Mouse (Mus musculus): ENCODE results near the gene Cela3b. TPM values are rescaled to one million over a fixed set of nuclear protein-coding genes. Genes with fewer than 3 reads are reported as not detected.
"Not testable (repeated sequence)": the region's sequence is repeated elsewhere in the genome, so short reads cannot be mapped to it uniquely, and the experiment has no call there.

The Cela3b gene
- polyA plus RNA-seq, 1 experiment from 2014 or later = 237 TPM

DNA sequence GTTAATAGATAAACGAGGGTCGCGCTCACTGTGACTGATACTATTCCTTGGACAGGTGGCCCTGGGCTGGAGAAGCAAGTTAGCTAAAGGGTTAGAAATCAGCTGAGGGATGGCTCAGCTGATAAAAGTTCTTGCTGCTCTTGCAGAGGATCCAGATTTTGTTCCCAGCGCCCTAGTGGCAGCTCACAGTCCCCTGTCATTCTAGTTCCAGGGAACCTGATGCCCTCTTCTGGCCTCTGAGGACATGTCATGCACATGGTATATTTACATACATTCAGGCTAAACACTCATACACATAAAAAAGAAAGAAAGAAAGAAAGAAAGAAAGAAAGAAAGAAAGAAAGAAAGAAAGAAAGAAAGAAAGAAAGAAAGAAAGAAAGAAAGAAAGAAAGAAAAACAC lies 11.0 kb upstream of the Cela3b start:
- Histone ChIP-seq H3K4me1 (ENCODE audit: control insufficient read depth, insufficient read depth, low read length) (peaks cover 2% of the 10 kb centered on the region; the same call in 1 of the 2 replicates), H3K4me3 (ENCODE audit: low read length) (no peak overlapping the region), H3K36me3 (ENCODE audit: control insufficient read depth, insufficient read depth, low read length) (no peaks in the 10 kb centered on the region), H3K9ac (ENCODE audit: low read depth, low read length) (no peak overlapping the region), H3K9me3 (ENCODE audit: control insufficient read depth, low read length) (no peaks in the 10 kb centered on the region), H3K4me2 (ENCODE audit: low read depth, low read length) (no peak overlapping the region), H3K27ac (ENCODE audit: low read length) (no peak overlapping the region), H3K27me3 (replicated peaks; ENCODE audit: control insufficient read depth, insufficient read depth, low read length) (no peaks in the 10 kb centered on the region)
- ATAC-seq = no peak
- 78% methylated on average over 4 of the region's 4 CpGs for WGBS

DNA sequence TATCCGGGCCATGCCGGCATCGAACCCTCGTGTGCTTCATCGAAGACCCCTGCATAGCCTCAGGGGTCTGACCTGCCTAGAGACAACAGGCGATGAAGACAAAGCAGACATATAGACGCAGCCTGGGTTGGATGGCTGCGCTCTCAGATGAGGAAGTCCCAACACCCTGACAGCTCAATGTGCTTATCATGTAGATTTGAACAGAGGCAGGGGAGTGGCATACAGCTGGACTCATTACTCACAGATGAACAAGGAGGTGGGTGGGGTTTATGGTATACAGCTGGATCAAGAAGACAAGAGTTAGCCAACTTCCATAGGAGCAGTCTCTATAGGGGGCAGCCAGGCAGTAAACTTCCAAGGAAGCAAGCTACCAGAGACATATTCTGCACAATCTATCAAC lies 8.5 kb upstream of the Cela3b start:
- WGBS = 82% methylated on average over 8 of the region's 8 CpGs
- peaks cover 2% of the 10 kb centered on the region; the same call in 1 of the 2 replicates for H3K4me1 ChIP-seq (ENCODE audit: control insufficient read depth, insufficient read depth, low read length)
- no peak overlapping the region for H3K9ac ChIP-seq (ENCODE audit: low read depth, low read length)
- no peaks in the 10 kb centered on the region for H3K9me3 ChIP-seq (ENCODE audit: control insufficient read depth, low read length)
- H3K27me3 ChIP-seq (replicated peaks; ENCODE audit: control insufficient read depth, insufficient read depth, low read length) = no peaks in the 10 kb centered on the region
- peak; percentile 59 for ATAC-seq
- H3K4me3 ChIP-seq (ENCODE audit: low read length) = no peak overlapping the region
- H3K27ac ChIP-seq (ENCODE audit: low read length) = no peak overlapping the region
- no peak overlapping the region for H3K4me2 ChIP-seq (ENCODE audit: low read depth, low read length)
- no peaks in the 10 kb centered on the region for H3K36me3 ChIP-seq (ENCODE audit: control insufficient read depth, insufficient read depth, low read length)

DNA sequence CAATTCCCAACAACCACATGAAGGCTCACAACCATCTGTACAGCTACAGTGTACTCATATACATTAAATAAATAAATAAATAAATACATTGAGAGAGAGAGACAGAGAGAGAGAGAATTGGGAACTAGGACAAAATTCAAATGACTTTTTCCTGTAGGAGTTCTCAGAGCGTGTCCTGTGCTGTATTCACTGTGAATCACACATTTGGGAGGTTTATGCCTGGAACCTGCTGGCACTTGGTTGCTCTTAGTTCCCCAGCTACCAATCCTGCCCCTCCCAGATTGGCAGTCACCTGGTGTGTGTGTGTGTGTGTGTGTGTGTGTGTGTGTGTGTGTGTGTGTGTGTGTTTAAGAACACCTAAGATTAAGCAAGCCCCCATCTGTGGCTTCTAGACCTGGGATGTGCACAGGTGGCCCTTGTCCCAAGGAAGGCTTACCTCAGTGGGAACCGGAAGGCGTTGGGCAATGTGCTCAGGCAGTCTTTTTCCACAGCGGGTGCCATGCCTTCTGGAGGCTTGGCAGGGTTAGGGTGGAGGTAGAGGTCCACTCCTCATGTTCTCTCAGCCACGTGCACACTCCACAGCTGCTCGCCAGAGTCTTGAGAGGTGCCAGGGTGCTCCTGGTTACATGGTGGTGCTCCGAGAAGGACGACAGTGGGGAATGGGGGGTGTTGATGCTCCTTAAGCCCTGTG lies 6.8 kb upstream of the Cela3b start:
- H3K9ac ChIP-seq (ENCODE audit: low read depth, low read length) = no peak overlapping the region
- peak; percentile 23; the same call in 1 of the 2 replicates for ATAC-seq

DNA sequence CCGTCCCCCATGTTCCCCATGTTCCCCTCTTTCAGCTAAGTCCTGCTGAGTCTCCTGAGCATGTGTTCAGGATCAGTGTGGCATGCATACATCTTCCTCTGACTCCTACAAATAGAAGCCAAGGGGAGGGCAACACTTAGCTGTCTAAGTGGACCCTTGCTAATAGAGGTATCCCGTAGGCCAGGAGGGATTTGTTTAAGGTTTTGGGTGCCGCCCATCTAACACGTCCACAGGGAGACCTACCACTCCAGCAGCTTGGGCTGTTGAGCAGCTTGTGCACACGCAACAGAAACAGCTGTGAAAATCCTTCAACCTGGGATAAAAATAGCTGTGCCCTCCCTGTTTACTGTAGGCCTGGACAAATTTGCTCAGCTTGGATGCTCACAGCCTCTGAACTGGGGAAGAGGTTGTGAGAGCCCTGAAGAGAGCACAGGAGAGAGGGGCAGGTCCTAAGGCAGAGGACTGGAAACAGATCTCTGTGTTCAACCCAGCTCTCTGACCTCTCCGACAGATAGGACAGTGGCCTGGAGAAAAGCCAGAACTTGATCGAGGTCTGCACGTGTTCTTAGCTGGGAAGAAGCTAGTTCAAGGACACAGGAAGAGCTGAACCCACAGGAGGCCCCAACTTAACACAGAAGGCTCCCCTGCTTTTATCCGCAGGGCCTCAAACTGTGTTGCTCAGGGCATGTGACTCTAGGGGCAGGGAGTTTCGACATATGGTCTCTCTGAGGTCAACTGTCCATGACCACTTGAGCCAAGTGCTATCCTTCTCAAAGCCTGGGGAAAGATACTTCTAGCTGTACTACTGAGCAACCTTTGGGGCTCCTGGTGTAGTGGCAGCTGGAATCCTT lies 2.6 kb upstream of the Cela3b start:
- H3K27me3 ChIP-seq (replicated peaks; ENCODE audit: control insufficient read depth, insufficient read depth, low read length); H3K4me1 ChIP-seq (ENCODE audit: control insufficient read depth, insufficient read depth, low read length); H3K9me3 ChIP-seq (ENCODE audit: control insufficient read depth, low read length); H3K4me3 ChIP-seq (ENCODE audit: low read length); H3K4me2 ChIP-seq (ENCODE audit: low read depth, low read length); H3K9ac ChIP-seq (ENCODE audit: low read depth, low read length); H3K27ac ChIP-seq (ENCODE audit: low read length); H3K36me3 ChIP-seq (ENCODE audit: control insufficient read depth, insufficient read depth, low read length): not testable (repeated sequence)
- ATAC-seq = peak; percentile 66
- WGBS = 60% methylated on average over 10 of the region's 10 CpGs

More for the DNA sequence above, 6.8 kb upstream of the Cela3b start:
- Histone ChIP-seq H3K36me3 (ENCODE audit: control insufficient read depth, insufficient read depth, low read length) (no peaks in the 10 kb centered on the region), H3K4me1 (ENCODE audit: control insufficient read depth, insufficient read depth, low read length) (no peaks in the 10 kb centered on the region), H3K4me3 (ENCODE audit: low read length) (no peak overlapping the region), H3K9me3 (ENCODE audit: control insufficient read depth, low read length) (no peaks in the 10 kb centered on the region), H3K27ac (ENCODE audit: low read length) (no peak overlapping the region), H3K27me3 (replicated peaks; ENCODE audit: control insufficient read depth, insufficient read depth, low read length) (no peaks in the 10 kb centered on the region), H3K4me2 (ENCODE audit: low read depth, low read length) (no peak overlapping the region)
- WGBS = 85% methylated on average over 8 of the region's 8 CpGs

DNA sequence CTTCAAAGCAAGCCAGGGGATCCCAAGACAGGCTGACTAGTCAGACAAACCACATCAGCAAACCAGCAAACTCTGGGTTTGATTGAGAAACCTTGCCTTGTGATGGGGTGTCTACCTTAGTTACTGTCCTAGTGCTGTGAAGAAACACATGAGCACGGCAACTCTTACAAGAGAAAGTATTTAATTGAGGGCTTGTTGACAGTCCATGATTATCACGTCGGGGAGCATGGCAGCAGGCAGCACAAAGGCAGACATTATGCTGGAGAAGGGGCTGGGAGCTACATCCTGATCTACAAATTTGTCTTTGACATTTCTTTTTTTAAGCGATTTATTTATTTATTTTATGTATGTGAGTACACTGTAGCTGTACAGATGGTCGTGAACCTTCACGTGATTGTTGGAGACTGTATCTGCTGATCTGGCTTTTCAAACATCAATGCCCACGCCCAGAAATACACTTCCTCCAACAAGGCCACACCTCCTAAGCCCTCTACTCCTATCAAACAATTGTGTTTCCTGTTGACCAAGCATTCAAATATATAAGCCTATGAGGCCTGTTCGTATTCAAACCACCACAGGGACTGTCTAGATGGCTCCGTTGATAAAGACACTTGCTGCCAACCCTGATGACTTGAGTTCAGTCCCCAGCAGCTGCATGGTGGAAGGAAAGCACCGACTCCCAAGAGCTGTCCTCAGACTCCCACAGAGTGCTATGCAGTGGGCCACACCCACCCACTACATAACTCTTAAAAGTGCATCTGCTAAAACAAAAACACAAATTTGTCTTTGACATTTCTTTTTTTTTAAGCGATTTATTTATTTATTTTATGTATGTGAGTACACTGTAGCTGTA lies 12.4 kb downstream of the Cela3b start:
- Histone ChIP-seq H3K27me3 (replicated peaks; ENCODE audit: control insufficient read depth, insufficient read depth, low read length) (no peaks in the 10 kb centered on the region), H3K36me3 (ENCODE audit: control insufficient read depth, insufficient read depth, low read length) (no peaks in the 10 kb centered on the region), H3K4me3 (ENCODE audit: low read length) (no peak overlapping the region), H3K4me2 (ENCODE audit: low read depth, low read length) (no peak overlapping the region), H3K27ac (ENCODE audit: low read length) (no peak overlapping the region), H3K4me1 (ENCODE audit: control insufficient read depth, insufficient read depth, low read length) (no peaks in the 10 kb centered on the region), H3K9ac (ENCODE audit: low read depth, low read length) (no peak overlapping the region), H3K9me3 (ENCODE audit: control insufficient read depth, low read length) (no peaks in the 10 kb centered on the region)
- 62% methylated on average over 11 of the region's 11 CpGs for WGBS
- ATAC-seq = peak; percentile 73

DNA sequence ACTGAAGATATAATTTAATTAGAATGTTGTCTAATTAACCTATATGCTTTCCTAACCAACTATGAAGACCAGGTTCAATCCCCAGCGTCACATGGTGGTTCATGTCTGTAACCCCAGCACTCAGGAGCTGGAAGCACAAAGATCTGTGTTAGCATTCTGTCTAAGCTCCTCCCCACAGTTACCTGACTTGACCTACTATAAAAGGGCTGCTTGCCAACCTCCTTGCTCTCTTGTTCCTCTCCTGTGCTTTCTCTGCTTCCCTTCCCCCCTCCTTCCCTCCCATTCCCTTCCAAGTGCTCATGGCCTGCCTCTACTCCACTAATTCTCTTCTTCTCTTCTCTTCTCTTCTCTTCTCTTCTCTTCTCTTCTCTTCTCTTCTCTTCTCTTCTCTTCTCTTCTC lies 15.4 kb downstream of the Cela3b start:
- H3K27me3 ChIP-seq (replicated peaks; ENCODE audit: control insufficient read depth, insufficient read depth, low read length) = no peaks in the 10 kb centered on the region
- H3K4me1 ChIP-seq (ENCODE audit: control insufficient read depth, insufficient read depth, low read length) = no peaks in the 10 kb centered on the region
- H3K9ac ChIP-seq (ENCODE audit: low read depth, low read length) = no peak overlapping the region
- H3K4me3 ChIP-seq (ENCODE audit: low read length) = no peak overlapping the region
- no peak overlapping the region for H3K27ac ChIP-seq (ENCODE audit: low read length)
- ATAC-seq = no peak
- 71% methylated on average over 1 of the region's 1 CpGs for WGBS
- H3K9me3 ChIP-seq (ENCODE audit: control insufficient read depth, low read length) = no peaks in the 10 kb centered on the region
- no peaks in the 10 kb centered on the region for H3K36me3 ChIP-seq (ENCODE audit: control insufficient read depth, insufficient read depth, low read length)
- H3K4me2 ChIP-seq (ENCODE audit: low read depth, low read length) = no peak overlapping the region

DNA sequence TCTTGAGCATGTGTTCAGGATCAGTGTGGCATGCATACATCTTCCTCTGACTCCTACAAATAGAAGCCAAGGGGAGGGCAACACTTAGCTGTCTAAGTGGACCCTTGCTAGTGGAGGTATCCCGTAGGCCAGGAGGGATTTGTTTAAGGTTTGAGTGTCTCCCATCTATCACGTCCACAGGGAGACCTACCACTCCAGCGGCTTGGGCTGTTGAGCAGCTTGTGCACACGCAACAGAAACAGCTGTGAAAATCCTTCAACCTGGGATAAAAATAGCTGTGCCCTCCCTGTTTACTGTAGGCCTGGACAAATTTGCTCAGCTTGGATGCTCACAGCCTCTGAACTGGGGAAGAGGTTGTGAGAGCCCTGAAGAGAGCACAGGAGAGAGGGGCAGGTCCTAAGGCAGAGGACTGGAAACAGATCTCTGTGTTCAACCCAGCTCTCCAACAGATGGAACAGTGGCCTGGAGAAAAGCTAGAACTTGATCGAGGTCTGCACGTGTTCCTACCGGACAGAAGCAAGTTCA lies 18.1 kb downstream of the Cela3b start:
- H3K27ac ChIP-seq (ENCODE audit: low read length); H3K36me3 ChIP-seq (ENCODE audit: control insufficient read depth, insufficient read depth, low read length); H3K27me3 ChIP-seq (replicated peaks; ENCODE audit: control insufficient read depth, insufficient read depth, low read length); H3K9ac ChIP-seq (ENCODE audit: low read depth, low read length); H3K4me3 ChIP-seq (ENCODE audit: low read length); H3K9me3 ChIP-seq (ENCODE audit: control insufficient read depth, low read length); H3K4me2 ChIP-seq (ENCODE audit: low read depth, low read length); H3K4me1 ChIP-seq (ENCODE audit: control insufficient read depth, insufficient read depth, low read length): not testable (repeated sequence)
- peak; percentile 65; the same call in 1 of the 2 replicates for ATAC-seq
- WGBS = 64% methylated on average over 7 of the region's 7 CpGs

DNA sequence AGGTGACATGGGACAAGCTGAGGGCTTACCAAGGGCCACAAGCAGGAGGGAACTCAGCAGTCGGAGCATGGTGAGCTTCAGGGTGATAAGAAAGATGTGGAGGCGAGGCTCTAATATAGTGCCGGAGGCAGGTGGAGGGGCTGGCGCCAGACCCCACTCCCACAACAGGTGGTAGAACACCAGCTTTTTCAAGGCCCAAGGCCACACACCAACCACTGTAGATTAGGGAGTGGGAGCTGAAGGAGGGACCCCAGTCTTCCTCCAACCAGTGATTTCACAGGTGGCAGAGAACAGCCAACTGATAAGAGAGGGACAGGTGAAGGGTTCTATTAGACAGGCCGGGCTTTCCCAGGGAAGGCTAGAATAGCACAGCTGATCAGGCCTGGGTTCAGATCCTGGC lies 20.6 kb downstream of the Cela3b start, which contains the start of gene Cela3a:
Cela3a (minus strand) TSS at position 101 of the 400 bp plus-strand sequence.
- Histone ChIP-seq H3K4me1 (ENCODE audit: control insufficient read depth, insufficient read depth, low read length) (no peaks in the 10 kb centered on the region), H3K4me2 (ENCODE audit: low read depth, low read length) (no peak within 1 kb of the TSS), H3K27me3 (replicated peaks; ENCODE audit: control insufficient read depth, insufficient read depth, low read length) (no peaks in the 10 kb centered on the region), H3K4me3 (ENCODE audit: low read length) (no peak within 1 kb of the TSS), H3K27ac (ENCODE audit: low read length) (no peak within 1 kb of the TSS), H3K9ac (ENCODE audit: low read depth, low read length) (no peak within 1 kb of the TSS), H3K9me3 (ENCODE audit: control insufficient read depth, low read length) (no peaks in the 10 kb centered on the region), H3K36me3 (ENCODE audit: control insufficient read depth, insufficient read depth, low read length) (no peaks in the 10 kb centered on the region)
- ATAC-seq = no peak
- 83% methylated on average over 5 of the region's 5 CpGs for WGBS

DNA sequence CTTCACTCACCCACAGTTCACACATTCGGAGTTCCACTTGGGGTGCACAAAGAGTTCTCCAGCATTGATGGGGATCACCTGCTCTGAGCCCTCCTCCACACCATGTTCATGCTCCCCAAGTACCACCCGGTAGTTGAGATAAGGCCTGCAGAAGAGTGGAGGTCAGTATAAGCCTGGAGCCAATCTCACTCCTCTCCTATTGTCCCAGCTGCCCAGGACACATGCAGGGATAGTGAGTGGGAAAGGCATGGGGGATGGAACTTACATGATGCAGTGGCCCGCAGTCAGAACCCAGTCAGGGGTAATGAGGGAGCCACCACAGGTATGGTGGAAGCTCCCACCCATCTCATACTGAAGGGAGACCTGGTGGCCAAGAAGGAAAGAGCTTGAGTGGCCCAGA lies 24.8 kb downstream of the Cela3b start:
- H3K36me3 ChIP-seq (ENCODE audit: control insufficient read depth, insufficient read depth, low read length) = no peaks in the 10 kb centered on the region
- no peak overlapping the region for H3K9ac ChIP-seq (ENCODE audit: low read depth, low read length)
- no peak overlapping the region for H3K4me2 ChIP-seq (ENCODE audit: low read depth, low read length)
- no peak overlapping the region for H3K4me3 ChIP-seq (ENCODE audit: low read length)
- H3K4me1 ChIP-seq (ENCODE audit: control insufficient read depth, insufficient read depth, low read length) = no peaks in the 10 kb centered on the region
- H3K27me3 ChIP-seq (replicated peaks; ENCODE audit: control insufficient read depth, insufficient read depth, low read length) = no peaks in the 10 kb centered on the region
- no peaks in the 10 kb centered on the region for H3K9me3 ChIP-seq (ENCODE audit: control insufficient read depth, low read length)
- 88% methylated on average over 3 of the region's 3 CpGs for WGBS
- ATAC-seq = no peak
- no peak overlapping the region for H3K27ac ChIP-seq (ENCODE audit: low read length)

Data from intestine, embryonic 16.5 days (tissue).